Mouse (Mus musculus) frontal cortex, postnatal 14 days (tissue): ENCODE results near the gene Tspan6.
A peak's percentile ranks its signal among the peaks of the same experiment; 100 is the strongest.

Experiments
- DNase-seq, 2 experiments: peaks; one replicate each; pipeline ENCODE4 v3.0.0; 2022; ENCODE audit warnings: low spot score in 2 of 2

Gene Tspan6

GRCm38 (mm10) chrX:133898014-133898542, at the start of gene Tspan6:
Tspan6 (minus strand) TSS chrX:133898429.
- DNase-seq: peak; percentile 60 to 70

GRCm38 (mm10) chrX:133947427-133947826, 49.2 kb upstream of the Tspan6 start:
- DNase-seq: peak in 1 of 2 experiments; percentile 12

- DNase-seq: no peak
These were observed 41.3 kb upstream of the Tspan6 start for GRCm38 (mm10) chrX:133939561-133939960.

- no peak for DNase-seq
These were observed 38.5 kb upstream of the Tspan6 start for GRCm38 (mm10) chrX:133936605-133937225.

GRCm38 (mm10) chrX:133931302-133932013, 33.2 kb upstream of the Tspan6 start:
- DNase-seq: peak in 1 of 2 experiments; percentile 7

- no peak for DNase-seq
These were observed 28.5 kb upstream of the Tspan6 start for GRCm38 (mm10) chrX:133926760-133927159.

GRCm38 (mm10) chrX:133921187-133921586, 23.0 kb upstream of the Tspan6 start:
- DNase-seq: no peak

GRCm38 (mm10) chrX:133914219-133914618, 16.0 kb upstream of the Tspan6 start:
- no peak for DNase-seq

GRCm38 (mm10) chrX:133913006-133913405, 14.8 kb upstream of the Tspan6 start:
- no peak for DNase-seq

GRCm38 (mm10) chrX:133911397-133912103, 13.3 kb upstream of the Tspan6 start:
- DNase-seq: no peak

- no peak for DNase-seq
These were observed 10.0 kb upstream of the Tspan6 start, which contains the start of gene Srpx2 for GRCm38 (mm10) chrX:133908261-133908660. Srpx2 (plus strand) TSS chrX:133908426.

GRCm38 (mm10) chrX:133888111-133888510, 10.1 kb downstream of the Tspan6 start:
- peak in 1 of 2 experiments; percentile 5 for DNase-seq

- DNase-seq: no peak
These were observed 10.9 kb downstream of the Tspan6 start for GRCm38 (mm10) chrX:133887308-133887707.

- no peak for DNase-seq
These were observed 28.5 kb downstream of the Tspan6 start for GRCm38 (mm10) chrX:133869743-133870142.

GRCm38 (mm10) chrX:133853637-133854036, 44.6 kb downstream of the Tspan6 start:
- DNase-seq: no peak

- DNase-seq: no peak
These were observed 47.5 kb downstream of the Tspan6 start, which contains the start of gene Tnmd for GRCm38 (mm10) chrX:133850680-133851079. Tnmd (plus strand) TSS chrX:133850980.
